In genomic region chr12:106894061-106894460, GRCm38 (mm10) we compare ENCODE assay signal across 30 mouse cellular contexts.
"Had no signal": no experiment of that assay in that cellular context is flagged by ENCODE, and none has a peak within 500 bp of the region (broad histone marks: within the 10 kb centered on the region; RNA-seq: fewer than 3 reads in every experiment).

No protein-coding gene starts in this region.

- H3K4me1 ChIP-seq: forebrain, embryonic 10.5 days; forebrain, embryonic 12.5 days; heart, embryonic 10.5 days had no signal

- DNase-seq: cerebellum, adult 2 months; cerebellum, adult 8-10 months; cerebellum, adult 9-10 months; cerebellum, adult 9-11 months; cerebellum, postnatal 10 days; cerebellum, postnatal 14 days; cerebellum, postnatal 25 days; cerebellum, postnatal 36 days; embryo, embryonic 11 days; forebrain, postnatal 0 days; gastrocnemius, adult 2 months; gastrocnemius, postnatal 10 days; gastrocnemius, postnatal 14 days; gastrocnemius, postnatal 25 days; gastrocnemius, postnatal 36 days; heart, adult 11 months; heart, adult 18-20 months; heart, adult 2 months had no signal

- H3K27ac ChIP-seq: embryonic facial prominence, embryonic 10.5 days; embryonic facial prominence, embryonic 12.5 days; embryonic facial prominence, embryonic 13.5 days; embryonic facial prominence, embryonic 15.5 days; forebrain, embryonic 10.5 days; forebrain, embryonic 12.5 days; forebrain, embryonic 13.5 days; forebrain, embryonic 15.5 days; gastrocnemius, adult 2 months; heart, adult 2 months; heart, embryonic 10.5 days had no signal

- H3K4me3 ChIP-seq: embryonic facial prominence, embryonic 10.5 days; embryonic facial prominence, embryonic 12.5 days; embryonic facial prominence, embryonic 13.5 days; embryonic facial prominence, embryonic 15.5 days; erythroblast, embryonic 14.5 days; forebrain, embryonic 10.5 days; forebrain, embryonic 12.5 days; forebrain, embryonic 13.5 days; forebrain, embryonic 15.5 days; gastrocnemius, adult 2 months; heart, adult 2 months; heart, embryonic 10.5 days had no signal

- H3K27me3 ChIP-seq: embryonic facial prominence, embryonic 12.5 days; embryonic facial prominence, embryonic 13.5 days; embryonic facial prominence, embryonic 15.5 days; forebrain, embryonic 12.5 days; forebrain, embryonic 13.5 days; forebrain, embryonic 15.5 days had no signal

- H3K9ac ChIP-seq: embryonic facial prominence, embryonic 12.5 days; embryonic facial prominence, embryonic 13.5 days; embryonic facial prominence, embryonic 15.5 days; forebrain, embryonic 12.5 days; forebrain, embryonic 13.5 days; forebrain, embryonic 15.5 days; forebrain, postnatal 0 days had no signal

- H3K9me3 ChIP-seq: embryonic facial prominence, embryonic 12.5 days; embryonic facial prominence, embryonic 13.5 days; embryonic facial prominence, embryonic 15.5 days; forebrain, embryonic 10.5 days; forebrain, embryonic 12.5 days; forebrain, embryonic 13.5 days; forebrain, embryonic 15.5 days; heart, embryonic 10.5 days had no signal

- H3K4me2 ChIP-seq: embryonic facial prominence, embryonic 12.5 days; embryonic facial prominence, embryonic 13.5 days; embryonic facial prominence, embryonic 15.5 days; forebrain, embryonic 12.5 days; forebrain, embryonic 13.5 days; forebrain, embryonic 15.5 days had no signal

- H3K36me3 ChIP-seq: embryonic facial prominence, embryonic 10.5 days; embryonic facial prominence, embryonic 12.5 days; embryonic facial prominence, embryonic 13.5 days; embryonic facial prominence, embryonic 15.5 days; forebrain, embryonic 10.5 days; forebrain, embryonic 12.5 days; forebrain, embryonic 15.5 days; heart, embryonic 10.5 days had no signal

- ATAC-seq: forebrain, embryonic 13.5 days; forebrain, embryonic 14.5 days; forebrain, embryonic 15.5 days; forebrain, embryonic 16.5 days; forebrain, postnatal 0 days had no signal
